Mouse (Mus musculus): Measurements from ENCODE around the gene Aloxe3. TPM values are rescaled to one million over a fixed set of nuclear protein-coding genes. Genes with fewer than 3 reads are reported as not detected.
A peak's percentile ranks its signal among the peaks of the same experiment; 100 is the strongest.

The Aloxe3 gene
- polyA plus RNA-seq, 1 experiment from 2014 or later, result 0.60 TPM

DNA sequence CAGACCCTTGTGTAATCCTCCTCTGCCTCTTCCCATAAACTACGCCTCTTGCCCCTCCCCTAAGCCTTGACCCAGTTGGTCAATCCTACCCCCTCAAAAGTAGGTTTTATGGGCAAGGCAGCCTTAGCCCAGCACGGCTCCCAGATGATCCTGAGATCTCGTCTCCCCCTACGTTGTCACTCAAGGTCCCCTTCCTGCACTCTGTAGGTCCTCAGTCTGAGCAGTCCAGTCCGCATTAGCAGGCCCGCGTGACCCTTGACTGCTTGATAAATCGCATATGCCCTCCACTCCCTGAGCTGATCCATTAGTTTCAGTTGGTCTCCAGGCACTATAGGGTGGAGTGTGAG is 8.9 kb downstream of the Aloxe3 start:
- H3K9me3 ChIP-seq (replicated peaks), result no peaks in the 10 kb centered on the region
- no peaks in the 10 kb centered on the region for H3K36me3 ChIP-seq
- H3K4me3 ChIP-seq (replicated peaks), result peak overlapping the region; percentile 53
- H3K4me2 ChIP-seq, result peak overlapping the region; percentile 92
- 20% methylated on average over 8 of the region's 8 CpGs for WGBS
- peaks cover 14% of the 10 kb centered on the region for H3K4me1 ChIP-seq
- peak overlapping the region; percentile 46 for H3K9ac ChIP-seq
- H3K27ac ChIP-seq, result no peak overlapping the region
- no peak for ATAC-seq (replicated peaks; ENCODE audit: low FRiP score)
- H3K27me3 ChIP-seq, result no peaks in the 10 kb centered on the region

DNA sequence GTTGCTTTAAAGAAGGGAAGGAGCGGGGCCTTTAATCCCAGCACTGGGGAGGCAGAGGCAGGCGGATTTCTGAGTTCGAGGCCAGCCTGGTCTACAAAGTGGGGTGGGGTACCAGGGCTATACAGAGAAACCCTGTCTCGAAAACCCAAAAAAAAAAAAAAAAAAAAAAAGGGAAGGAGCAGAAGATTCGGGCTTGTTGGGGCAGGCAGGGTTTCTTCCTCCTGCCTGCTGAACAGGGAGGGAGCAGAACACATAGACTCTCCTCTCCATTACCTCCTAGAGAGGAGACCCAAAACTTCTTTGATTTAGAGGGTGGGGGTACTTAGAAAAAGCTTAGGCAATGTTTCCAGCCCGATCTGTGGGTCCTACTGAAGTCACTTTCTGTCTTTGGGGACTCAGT is 9.7 kb downstream of the Aloxe3 start:
- no peak overlapping the region for H3K9ac ChIP-seq
- H3K9me3 ChIP-seq (replicated peaks), result no peaks in the 10 kb centered on the region
- WGBS, result 89% methylated on average over 6 of the region's 6 CpGs
- no peaks in the 10 kb centered on the region for H3K36me3 ChIP-seq
- H3K27me3 ChIP-seq, result no peaks in the 10 kb centered on the region
- no peak overlapping the region for H3K4me2 ChIP-seq
- ATAC-seq (replicated peaks; ENCODE audit: low FRiP score), result no peak
- no peak overlapping the region for H3K27ac ChIP-seq
- peaks cover 14% of the 10 kb centered on the region for H3K4me1 ChIP-seq
- no peak overlapping the region for H3K4me3 ChIP-seq (replicated peaks)

DNA sequence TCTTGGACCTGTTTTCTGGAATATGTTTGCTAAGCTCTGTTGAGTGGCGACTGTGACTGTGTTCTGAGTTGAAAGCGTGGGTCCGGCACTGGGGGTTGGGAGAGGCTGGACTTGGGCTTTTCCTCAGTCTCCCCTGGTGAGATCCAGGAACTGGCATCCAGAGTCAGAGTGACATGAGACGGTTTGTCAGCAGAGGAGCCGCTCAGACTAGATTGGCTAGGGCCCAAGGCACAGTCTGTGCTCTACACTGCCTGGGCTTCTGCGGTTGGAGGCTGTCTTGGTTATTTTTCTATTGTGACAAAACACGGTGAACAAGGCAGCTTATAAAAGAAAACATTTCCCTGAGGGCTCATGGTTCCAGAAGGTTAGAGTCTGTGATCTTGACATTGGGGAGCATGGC is 21.9 kb downstream of the Aloxe3 start:
- H3K4me3 ChIP-seq (replicated peaks), result no peak overlapping the region
- H3K27me3 ChIP-seq, result peaks cover 3% of the 10 kb centered on the region; the same call in 1 of the 2 replicates
- no peak overlapping the region for H3K27ac ChIP-seq
- no peaks in the 10 kb centered on the region for H3K36me3 ChIP-seq
- 69% methylated on average over 7 of the region's 7 CpGs for WGBS
- H3K4me2 ChIP-seq, result no peak overlapping the region
- H3K9me3 ChIP-seq (replicated peaks), result no peaks in the 10 kb centered on the region
- ATAC-seq (replicated peaks; ENCODE audit: low FRiP score), result no peak
- H3K4me1 ChIP-seq, result peaks cover 7% of the 10 kb centered on the region
- H3K9ac ChIP-seq, result no peak overlapping the region

DNA sequence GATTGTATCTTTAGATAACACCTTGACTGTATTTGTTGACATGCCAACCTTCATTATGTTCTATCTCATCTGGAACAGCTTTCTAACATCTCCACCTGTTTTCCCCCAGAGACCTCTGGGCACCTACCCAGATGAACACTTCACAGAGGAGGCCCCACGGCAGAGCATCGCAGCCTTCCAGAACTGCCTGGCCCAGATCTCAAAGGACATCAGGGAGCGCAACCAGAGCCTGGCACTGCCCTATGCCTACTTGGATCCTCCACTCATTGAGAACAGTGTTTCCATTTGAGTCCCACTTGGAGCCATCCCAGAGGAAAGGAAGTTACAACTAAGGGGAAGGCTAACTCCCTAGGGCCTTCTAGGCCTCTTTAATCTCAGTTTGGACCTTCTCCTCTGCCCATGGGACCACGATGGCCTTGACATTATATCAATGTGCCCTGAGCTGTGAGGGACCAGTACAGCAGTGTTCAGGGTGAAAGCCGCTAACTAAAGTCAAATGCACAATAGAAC is 22.8 kb downstream of the Aloxe3 start:
- Histone ChIP-seq H3K4me3 (replicated peaks) (no peak overlapping the region), H3K27me3 (peaks cover 8% of the 10 kb centered on the region; the same call in 1 of the 2 replicates), H3K9ac (no peak overlapping the region), H3K36me3 (no peaks in the 10 kb centered on the region), H3K4me1 (peaks cover 7% of the 10 kb centered on the region), H3K4me2 (no peak overlapping the region), H3K27ac (no peak overlapping the region), H3K9me3 (replicated peaks) (no peaks in the 10 kb centered on the region)
- no peak for ATAC-seq (replicated peaks; ENCODE audit: low FRiP score)
- 90% methylated on average over 5 of the region's 5 CpGs for WGBS

DNA sequence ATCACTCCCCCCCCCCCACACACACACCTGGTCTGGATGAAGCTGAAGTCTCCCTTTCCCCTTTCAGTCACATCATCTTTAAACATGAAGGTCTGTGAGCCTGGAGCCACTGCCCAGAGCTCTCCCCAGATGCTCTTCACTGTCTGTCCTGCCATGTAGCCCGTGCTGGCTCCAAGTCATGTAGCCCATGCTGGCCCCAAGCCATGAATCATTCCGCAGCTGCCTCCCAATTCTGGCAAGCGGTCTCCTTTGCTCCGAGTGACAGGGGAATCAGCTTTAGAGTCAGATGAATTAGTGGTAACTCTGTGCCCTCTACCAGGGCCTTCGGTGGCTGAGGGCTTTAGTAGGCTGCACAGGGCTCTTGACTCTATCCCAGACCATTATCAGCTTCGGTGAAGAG is 24.0 kb downstream of the Aloxe3 start:
- 74% methylated on average over 6 of the region's 6 CpGs for WGBS
- ATAC-seq (replicated peaks; ENCODE audit: low FRiP score), result no peak
- Histone ChIP-seq H3K9ac (no peak overlapping the region), H3K4me3 (replicated peaks) (no peak overlapping the region), H3K27ac (no peak overlapping the region), H3K27me3 (peaks cover 9% of the 10 kb centered on the region), H3K4me2 (no peak overlapping the region), H3K9me3 (replicated peaks) (no peaks in the 10 kb centered on the region), H3K36me3 (no peaks in the 10 kb centered on the region), H3K4me1 (peaks cover 7% of the 10 kb centered on the region)

DNA sequence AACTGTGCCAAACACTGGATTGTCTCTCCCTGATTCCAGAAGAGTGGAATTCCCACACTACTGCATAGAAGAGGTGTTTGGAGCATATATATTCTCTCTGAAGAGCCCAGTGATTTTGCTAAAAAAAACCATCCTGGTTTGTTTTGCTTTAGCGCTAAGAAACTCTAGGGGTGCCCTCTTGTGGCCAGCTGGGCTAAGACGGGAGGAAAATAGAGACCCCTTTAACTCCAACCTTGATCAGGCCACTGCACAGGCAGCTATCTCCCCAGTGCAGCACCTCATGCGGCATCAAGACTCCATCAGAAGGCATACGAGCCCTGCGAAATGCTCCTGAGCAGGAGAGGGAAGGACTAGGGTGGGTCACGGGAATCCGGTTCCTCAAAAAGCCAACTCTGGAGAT is 24.7 kb downstream of the Aloxe3 start:
- Histone ChIP-seq H3K9ac (no peak overlapping the region), H3K36me3 (no peaks in the 10 kb centered on the region), H3K4me1 (peaks cover 7% of the 10 kb centered on the region), H3K27ac (no peak overlapping the region), H3K4me3 (replicated peaks) (peak overlapping the region; percentile 27), H3K27me3 (peaks cover 13% of the 10 kb centered on the region), H3K9me3 (replicated peaks) (no peaks in the 10 kb centered on the region), H3K4me2 (peak overlapping the region; percentile 55)
- no peak for ATAC-seq (replicated peaks; ENCODE audit: low FRiP score)
- WGBS, result 4% methylated on average over 7 of the region's 7 CpGs

DNA sequence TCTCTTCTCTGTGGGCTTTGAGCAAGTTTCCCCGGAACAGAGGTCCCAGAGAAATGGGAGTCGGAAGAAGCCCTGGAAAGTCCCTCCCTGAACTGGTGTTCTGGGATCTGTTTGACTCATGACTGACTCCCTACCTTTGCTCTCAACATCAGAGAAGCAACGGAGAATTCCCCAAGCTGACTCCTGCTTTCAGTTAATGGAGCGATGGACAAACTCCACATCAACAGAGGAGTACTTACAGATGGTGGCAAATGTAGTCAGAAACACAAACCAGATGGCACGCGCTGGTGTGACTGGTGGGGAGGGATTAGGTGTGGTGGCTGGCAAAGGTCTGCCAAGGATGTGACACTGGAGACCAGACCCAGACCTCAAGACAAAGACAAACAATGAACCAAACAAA is 25.3 kb downstream of the Aloxe3 start:
- WGBS, result 56% methylated on average over 6 of the region's 6 CpGs
- Histone ChIP-seq H3K27me3 (peaks cover 16% of the 10 kb centered on the region), H3K4me3 (replicated peaks) (peak overlapping the region; percentile 27), H3K36me3 (no peaks in the 10 kb centered on the region), H3K9ac (no peak overlapping the region), H3K9me3 (replicated peaks) (no peaks in the 10 kb centered on the region), H3K27ac (no peak overlapping the region), H3K4me1 (peaks cover 7% of the 10 kb centered on the region), H3K4me2 (peak overlapping the region; percentile 55)
- no peak for ATAC-seq (replicated peaks; ENCODE audit: low FRiP score)

DNA sequence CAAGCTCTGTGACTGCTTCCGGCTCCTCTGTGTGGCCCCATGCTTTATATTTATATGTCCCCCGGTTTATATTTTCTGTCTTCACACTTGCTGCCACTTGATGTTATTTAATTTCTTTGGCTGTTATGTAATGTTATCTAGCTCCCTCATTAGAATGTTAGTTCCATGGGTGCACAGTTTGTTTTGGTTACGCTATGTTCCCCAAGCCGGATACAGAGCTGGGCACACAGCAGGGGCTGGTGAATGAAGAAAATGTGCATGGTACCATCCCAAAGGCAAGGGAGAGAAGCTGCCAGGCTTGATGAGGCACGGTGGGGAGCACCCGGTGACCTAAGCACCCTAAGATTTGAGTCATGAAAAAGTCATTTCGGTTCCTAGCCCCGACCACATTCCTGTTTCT is 28.1 kb downstream of the Aloxe3 start:
- no peak overlapping the region for H3K9ac ChIP-seq
- 88% methylated on average over 8 of the region's 8 CpGs for WGBS
- no peak overlapping the region for H3K27ac ChIP-seq
- no peak overlapping the region for H3K4me3 ChIP-seq (replicated peaks)
- H3K9me3 ChIP-seq (replicated peaks), result no peaks in the 10 kb centered on the region
- H3K4me1 ChIP-seq, result peaks cover 19% of the 10 kb centered on the region
- no peaks in the 10 kb centered on the region for H3K36me3 ChIP-seq
- H3K4me2 ChIP-seq, result no peak overlapping the region
- H3K27me3 ChIP-seq, result peaks cover 42% of the 10 kb centered on the region
- ATAC-seq (replicated peaks; ENCODE audit: low FRiP score), result no peak

DNA sequence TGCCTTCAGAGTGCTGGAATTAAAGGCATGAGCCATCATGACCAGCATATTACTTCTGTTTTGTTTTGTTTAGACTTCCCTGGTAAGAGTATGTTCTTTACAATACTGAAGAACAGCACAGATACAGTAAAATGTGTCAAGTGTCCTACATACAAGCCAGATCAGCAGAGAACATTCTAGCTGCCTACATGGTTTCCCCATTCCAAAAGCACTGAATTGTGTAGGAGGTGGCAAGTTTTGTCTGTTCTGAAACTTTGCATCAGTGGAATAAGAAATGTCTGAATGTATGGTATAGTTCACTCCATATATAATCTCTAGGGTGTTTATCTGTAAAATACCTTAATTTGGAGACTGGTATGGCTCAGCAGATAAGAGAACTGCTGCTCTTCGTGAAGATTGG is 29.7 kb downstream of the Aloxe3 start:
- Histone ChIP-seq H3K27ac (no peak overlapping the region), H3K4me3 (replicated peaks) (no peak overlapping the region), H3K9ac (no peak overlapping the region), H3K4me2 (no peak overlapping the region), H3K27me3 (peaks cover 50% of the 10 kb centered on the region), H3K9me3 (replicated peaks) (no peaks in the 10 kb centered on the region), H3K36me3 (no peaks in the 10 kb centered on the region), H3K4me1 (peaks cover 19% of the 10 kb centered on the region)
- 50% methylated on average over 1 of the region's 1 CpGs for WGBS
- no peak for ATAC-seq (replicated peaks; ENCODE audit: low FRiP score)

DNA sequence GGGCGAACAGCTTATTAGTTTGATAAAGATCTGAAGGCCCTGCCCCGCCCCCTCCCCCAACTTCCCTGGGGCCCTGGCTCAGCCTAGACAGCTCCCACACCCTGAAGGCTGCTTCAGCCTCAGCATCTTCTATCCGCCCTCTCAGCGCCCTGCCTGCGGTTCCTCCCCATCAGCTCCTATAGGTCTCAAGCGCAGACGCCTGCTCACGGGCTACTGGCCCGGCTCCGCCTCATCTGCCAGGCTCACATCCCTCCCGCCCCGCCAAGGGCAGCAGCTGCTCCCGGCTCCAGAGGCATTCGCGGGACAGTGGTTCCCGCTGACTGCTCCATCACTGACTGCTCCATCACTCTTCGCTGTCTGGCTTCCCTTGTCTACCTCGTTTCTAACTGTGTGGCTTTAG is 31.1 kb downstream of the Aloxe3 start, which contains the start of gene Alox12b:
Alox12b (plus strand) TSS at position 190 of the 400 bp plus-strand sequence.
- no peak within 1 kb of the TSS for H3K9ac ChIP-seq
- ATAC-seq (replicated peaks; ENCODE audit: low FRiP score), result peak; percentile 76
- H3K4me1 ChIP-seq, result peaks cover 12% of the 10 kb centered on the region
- H3K27me3 ChIP-seq, result peaks cover 54% of the 10 kb centered on the region
- no peaks in the 10 kb centered on the region for H3K9me3 ChIP-seq (replicated peaks)
- no peak within 1 kb of the TSS for H3K27ac ChIP-seq
- H3K4me3 ChIP-seq (replicated peaks), result peak within 1 kb of the TSS; percentile 22
- no peaks in the 10 kb centered on the region for H3K36me3 ChIP-seq
- peak within 1 kb of the TSS; percentile 51 for H3K4me2 ChIP-seq
- 2% methylated on average over 18 of the region's 18 CpGs for WGBS

DNA sequence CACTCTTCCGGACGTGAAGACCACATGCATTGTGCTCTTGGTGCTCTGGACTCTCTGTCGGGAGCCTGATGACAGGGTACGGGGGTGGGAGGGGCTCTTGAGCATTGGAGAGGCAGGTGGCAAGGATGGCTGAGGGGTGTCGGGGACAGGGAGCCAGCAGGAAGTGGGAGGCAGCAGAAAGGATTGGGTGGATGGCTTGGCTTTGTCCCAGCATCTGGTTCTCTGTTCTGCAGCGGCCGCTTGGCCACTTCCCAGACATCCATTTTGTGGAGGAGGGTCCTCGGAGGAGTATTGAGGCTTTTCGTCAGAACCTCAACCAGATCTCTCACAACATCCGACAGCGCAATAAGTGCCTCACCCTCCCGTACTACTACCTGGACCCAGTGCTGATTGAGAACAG is 43.6 kb downstream of the Aloxe3 start:
- H3K36me3 ChIP-seq, result no peaks in the 10 kb centered on the region
- H3K27me3 ChIP-seq, result 0 out of 2 replicates have a peak, but pooled peaks cover 3% of the 10 kb centered on the region
- no peaks in the 10 kb centered on the region for H3K9me3 ChIP-seq (replicated peaks)
- no peak overlapping the region for H3K4me3 ChIP-seq (replicated peaks)
- no peak overlapping the region for H3K4me2 ChIP-seq
- H3K27ac ChIP-seq, result no peak overlapping the region
- ATAC-seq (replicated peaks; ENCODE audit: low FRiP score), result no peak
- 61% methylated on average over 12 of the region's 12 CpGs for WGBS
- no peak overlapping the region for H3K9ac ChIP-seq
- H3K4me1 ChIP-seq, result peaks cover 19% of the 10 kb centered on the region; the same call in 1 of the 2 replicates

DNA sequence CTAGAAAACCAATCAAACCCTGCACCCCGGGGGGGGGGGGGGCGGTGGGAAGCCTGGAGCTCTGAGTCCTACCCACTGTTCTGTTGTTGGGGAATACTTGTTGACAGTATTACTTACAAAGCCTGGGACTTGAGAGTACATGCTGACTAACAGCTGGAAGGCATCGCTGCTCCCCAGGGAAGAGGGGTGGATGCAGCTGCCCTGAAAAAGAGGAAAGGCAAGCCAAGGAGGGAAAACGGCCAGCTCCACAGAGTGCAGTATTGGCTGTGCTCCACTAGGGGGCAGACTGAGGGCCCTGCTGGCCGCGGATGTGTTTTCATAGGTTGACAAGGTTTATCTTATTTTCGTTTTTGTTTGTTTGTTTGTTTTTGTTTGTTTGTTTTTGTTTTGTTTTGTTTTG is 45.9 kb downstream of the Aloxe3 start:
- peaks cover 24% of the 10 kb centered on the region; the same call in 1 of the 2 replicates for H3K4me1 ChIP-seq
- no peak overlapping the region for H3K9ac ChIP-seq
- H3K4me2 ChIP-seq, result no peak overlapping the region
- H3K27me3 ChIP-seq, result no peaks in the 10 kb centered on the region
- no peak for ATAC-seq (replicated peaks; ENCODE audit: low FRiP score)
- no peaks in the 10 kb centered on the region for H3K9me3 ChIP-seq (replicated peaks)
- no peaks in the 10 kb centered on the region for H3K36me3 ChIP-seq
- no peak overlapping the region for H3K27ac ChIP-seq
- H3K4me3 ChIP-seq (replicated peaks), result no peak overlapping the region
- 29% methylated on average over 7 of the region's 7 CpGs for WGBS

DNA sequence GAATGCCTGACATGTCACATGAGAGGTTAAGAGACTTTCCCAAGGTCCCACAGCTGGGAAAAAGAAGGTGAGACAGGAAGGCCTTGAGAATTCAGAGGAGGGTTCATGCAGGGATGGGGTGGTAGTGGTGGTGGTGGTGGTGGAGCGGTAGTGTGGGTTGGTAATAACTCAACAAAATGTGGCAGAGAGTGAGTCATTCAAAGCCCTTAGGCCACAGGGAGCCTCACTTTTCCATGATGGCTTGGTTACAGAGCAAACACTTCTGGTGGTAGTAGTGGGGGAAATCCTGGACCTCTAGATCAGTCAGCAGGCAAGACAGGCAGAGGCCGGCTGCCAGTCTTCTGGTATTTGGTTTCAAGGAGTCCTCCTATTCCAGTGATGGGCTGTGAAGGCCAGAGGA is 46.9 kb downstream of the Aloxe3 start:
- Histone ChIP-seq H3K9me3 (replicated peaks) (no peaks in the 10 kb centered on the region), H3K27ac (no peak overlapping the region), H3K36me3 (no peaks in the 10 kb centered on the region), H3K4me3 (replicated peaks) (no peak overlapping the region), H3K27me3 (no peaks in the 10 kb centered on the region), H3K9ac (no peak overlapping the region), H3K4me2 (no peak overlapping the region), H3K4me1 (peaks cover 22% of the 10 kb centered on the region; the same call in 1 of the 2 replicates)
- 75% methylated on average over 2 of the region's 2 CpGs for WGBS
- ATAC-seq (replicated peaks; ENCODE audit: low FRiP score), result no peak

Measured in kidney, embryonic 15.5 days (tissue).